Mouse (Mus musculus): ENCODE results near the gene Rnf149.

- no peak for TF ChIP-seq CTCF (IDR thresholded peaks at IDR 0.05; ENCODE audit: borderline replicate concordance, extremely low read depth, insufficient read depth, insufficient read length)
- TF ChIP-seq POLR2A (IDR thresholded peaks at IDR 0.05; ENCODE audit: borderline replicate concordance, extremely low read depth, insufficient read depth, insufficient read length, poor library complexity, severe bottlenecking), result no peak
These were observed 14.0 kb downstream of the Rnf149 start for GRCm38 (mm10) chr1:39563161-39563560.
